Mouse (Mus musculus): ENCODE results near the gene Med22. TPM values are rescaled to one million over a fixed set of nuclear protein-coding genes. Genes with fewer than 3 reads are reported as not detected.

Gene Med22
- polyA plus RNA-seq, 1 experiment: 44.1 TPM

- Histone ChIP-seq H3K27ac (ENCODE audit: insufficient read depth, low read length) (no peak overlapping the region), H3K4me3 (ENCODE audit: insufficient read depth, low read length) (no peak overlapping the region), H3K4me1 (ENCODE audit: control insufficient read depth, insufficient read depth, low read length) (no peaks in the 10 kb centered on the region)
- TF ChIP-seq POLR2A (IDR thresholded peaks at IDR 0.05; ENCODE audit: extremely low read depth, insufficient read depth, low read length) (no peak), CTCF (IDR thresholded peaks at IDR 0.05; ENCODE audit: extremely low read depth, insufficient read depth, low read length) (no peak)
These were observed 31.1 kb upstream of the Med22 start for GRCm38 (mm10) chr2:26941539-26941938.

- Histone ChIP-seq H3K4me3 (ENCODE audit: insufficient read depth, low read length) (no peak overlapping the region), H3K4me1 (ENCODE audit: control insufficient read depth, insufficient read depth, low read length) (0 out of 2 replicates have a peak, but pooled peaks cover 2% of the 10 kb centered on the region), H3K27ac (ENCODE audit: insufficient read depth, low read length) (no peak overlapping the region)
- no peak for TF ChIP-seq CTCF (IDR thresholded peaks at IDR 0.05; ENCODE audit: extremely low read depth, insufficient read depth, low read length)
- TF ChIP-seq POLR2A (IDR thresholded peaks at IDR 0.05; ENCODE audit: extremely low read depth, insufficient read depth, low read length): no peak
These were observed 25.9 kb upstream of the Med22 start for GRCm38 (mm10) chr2:26936425-26936824.

GRCm38 (mm10) chr2:26935286-26935685, 24.8 kb upstream of the Med22 start:
- no peak overlapping the region for H3K27ac ChIP-seq (ENCODE audit: insufficient read depth, low read length)
- H3K4me3 ChIP-seq (ENCODE audit: insufficient read depth, low read length): no peak overlapping the region
- TF ChIP-seq POLR2A (IDR thresholded peaks at IDR 0.05; ENCODE audit: extremely low read depth, insufficient read depth, low read length) (no peak), CTCF (IDR thresholded peaks at IDR 0.05; ENCODE audit: extremely low read depth, insufficient read depth, low read length) (no peak)
- H3K4me1 ChIP-seq (ENCODE audit: control insufficient read depth, insufficient read depth, low read length): 0 out of 2 replicates have a peak, but pooled peaks cover 2% of the 10 kb centered on the region

DNA sequence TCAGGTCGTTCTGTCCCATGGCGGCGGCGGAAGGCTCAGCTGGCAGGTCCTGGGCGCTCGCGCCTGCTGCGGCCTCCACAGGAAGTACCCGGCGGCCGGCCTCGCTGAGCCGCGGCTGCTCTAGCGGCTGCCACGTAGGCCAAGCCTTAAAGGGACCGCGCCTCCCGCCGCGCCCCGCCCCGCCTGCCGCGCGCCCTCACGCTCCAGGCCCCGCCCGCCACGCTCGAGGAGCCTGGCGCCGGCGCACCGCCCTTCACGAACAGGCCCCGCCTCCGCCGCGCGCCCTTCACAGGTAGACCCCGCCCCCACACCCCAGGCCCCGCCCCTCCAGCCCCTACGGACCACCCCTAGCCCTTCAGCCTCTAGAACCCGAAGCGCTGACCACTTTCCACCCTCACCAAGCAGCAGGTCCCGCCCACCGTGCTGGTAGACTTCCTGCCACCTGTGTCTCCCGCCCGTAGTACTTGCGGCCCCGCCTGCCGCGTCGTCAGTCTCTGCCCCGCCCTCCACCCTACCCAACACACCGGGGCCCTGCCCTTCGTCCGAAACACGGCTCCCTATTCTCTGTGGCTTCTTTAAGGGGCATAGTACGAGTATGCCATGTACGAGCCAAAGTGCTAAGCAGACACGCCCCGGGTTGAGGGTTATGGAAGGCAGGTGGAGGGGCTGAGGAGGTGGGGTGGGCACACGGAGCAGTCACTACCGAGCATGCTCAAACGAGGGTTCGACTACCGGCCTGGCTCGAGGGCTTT, 23.0 kb upstream of the Med22 start, which contains the start of the genes Surf4 and Stkld1:
Gene Surf4 (minus strand): TSS at position 625 of the 752 bp plus-strand sequence.
Gene Stkld1 (plus strand): TSS at position 744 of the 752 bp plus-strand sequence.
- TF ChIP-seq POLR2A (IDR thresholded peaks at IDR 0.05; ENCODE audit: extremely low read depth, insufficient read depth, low read length) (peak; percentile 50; the same call in 1 of the 2 replicates), CTCF (IDR thresholded peaks at IDR 0.05; ENCODE audit: extremely low read depth, insufficient read depth, low read length) (no peak)
- H3K27ac ChIP-seq (ENCODE audit: insufficient read depth, low read length): no peak within 1 kb of the TSS
- 0 out of 2 replicates have a peak, but pooled peaks cover 2% of the 10 kb centered on the region for H3K4me1 ChIP-seq (ENCODE audit: control insufficient read depth, insufficient read depth, low read length)

DNA sequence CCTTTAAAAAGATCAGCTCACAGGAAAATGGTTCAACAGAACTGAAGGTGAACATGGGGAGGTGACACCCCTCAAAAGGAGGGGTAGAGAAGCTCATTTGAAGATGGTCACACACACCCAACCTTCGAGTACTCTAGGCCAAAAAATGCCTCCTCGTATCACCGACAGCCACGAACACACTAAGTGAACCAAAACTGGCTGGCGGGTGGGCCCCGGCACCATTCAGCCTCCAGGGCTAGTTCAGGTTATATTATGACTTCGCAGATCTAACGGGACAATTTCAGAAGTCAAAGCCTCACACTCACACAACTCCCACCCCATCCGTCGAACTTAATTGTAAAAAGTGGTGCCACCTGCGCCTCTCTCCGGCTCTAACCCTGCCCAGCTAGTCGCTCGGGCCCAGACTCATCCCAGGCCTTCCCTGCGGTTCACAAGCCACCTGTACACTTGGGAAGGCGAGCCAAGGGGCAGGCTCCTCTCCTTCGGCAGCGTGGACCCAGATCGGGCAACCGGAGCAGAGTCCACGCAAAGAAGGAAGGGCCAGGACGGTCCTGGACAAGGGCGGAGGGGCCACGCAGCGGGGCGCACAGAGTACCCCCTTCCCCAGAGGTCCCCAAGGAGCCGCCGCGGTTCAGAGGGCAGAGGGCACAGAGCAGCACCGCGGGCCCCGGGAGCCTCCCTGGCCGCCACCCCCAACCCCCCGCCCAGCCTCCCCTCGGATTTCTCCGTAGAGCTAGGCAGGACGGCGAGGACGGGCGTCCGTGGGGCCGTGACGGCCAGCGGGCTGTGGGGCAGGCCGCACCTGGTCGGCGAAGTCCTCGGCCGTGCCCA, 22.2 kb upstream of the Med22 start:
- TF ChIP-seq CTCF (IDR thresholded peaks at IDR 0.05; ENCODE audit: extremely low read depth, insufficient read depth, low read length) (no peak), POLR2A (IDR thresholded peaks at IDR 0.05; ENCODE audit: extremely low read depth, insufficient read depth, low read length) (no peak)
- H3K4me3 ChIP-seq (ENCODE audit: insufficient read depth, low read length): peak overlapping the region; percentile 51
- 0 out of 2 replicates have a peak, but pooled peaks cover 2% of the 10 kb centered on the region for H3K4me1 ChIP-seq (ENCODE audit: control insufficient read depth, insufficient read depth, low read length)
- no peak overlapping the region for H3K27ac ChIP-seq (ENCODE audit: insufficient read depth, low read length)

More for the DNA sequence above, 23.0 kb upstream of the Med22 start, which contains the start of the genes Surf4 and Stkld1:
- H3K4me3 ChIP-seq (ENCODE audit: insufficient read depth, low read length): peak within 1 kb of the TSS; percentile 51

GRCm38 (mm10) chr2:26930390-26930789, 19.9 kb upstream of the Med22 start:
- H3K27ac ChIP-seq (ENCODE audit: insufficient read depth, low read length): no peak overlapping the region
- H3K4me1 ChIP-seq (ENCODE audit: control insufficient read depth, insufficient read depth, low read length): 0 out of 2 replicates have a peak, but pooled peaks cover 2% of the 10 kb centered on the region
- no peak overlapping the region for H3K4me3 ChIP-seq (ENCODE audit: insufficient read depth, low read length)
- TF ChIP-seq POLR2A (IDR thresholded peaks at IDR 0.05; ENCODE audit: extremely low read depth, insufficient read depth, low read length): no peak
- peak; percentile 72 for TF ChIP-seq CTCF (IDR thresholded peaks at IDR 0.05; ENCODE audit: extremely low read depth, insufficient read depth, low read length)

DNA sequence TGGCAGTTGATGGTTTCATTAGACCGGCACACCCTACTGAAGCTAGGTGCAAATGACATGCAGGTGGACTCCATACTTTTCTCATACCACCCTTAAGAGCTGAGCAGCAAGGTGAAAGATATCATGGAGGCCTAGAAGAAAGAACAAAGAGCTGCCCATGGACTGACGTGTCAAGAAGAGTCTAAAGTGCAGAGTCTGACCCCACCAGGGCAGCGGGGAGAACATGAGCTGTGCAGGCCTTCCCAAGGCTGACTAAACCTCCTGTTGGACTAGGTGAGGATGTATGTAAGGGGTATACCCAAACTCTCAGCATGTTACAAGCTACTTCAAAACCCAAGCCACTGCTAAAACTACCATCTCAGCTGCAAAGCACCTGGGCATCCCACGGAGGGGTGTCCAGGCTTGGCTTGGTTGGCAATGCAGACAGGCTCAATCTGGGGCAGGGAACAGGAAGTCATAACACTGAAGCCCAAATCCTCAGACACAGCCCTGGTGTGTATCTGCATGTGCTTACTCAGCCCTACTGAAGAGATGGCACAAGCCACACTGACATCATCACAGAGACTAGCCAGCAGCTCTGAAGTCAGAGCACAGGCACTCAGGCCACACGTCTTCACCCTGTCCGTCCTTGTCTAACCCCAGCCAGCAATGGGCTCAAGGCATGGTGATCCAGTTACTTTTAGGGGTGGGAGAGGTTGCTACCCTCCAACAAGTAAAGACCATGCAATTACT, 17.4 kb upstream of the Med22 start:
- Histone ChIP-seq H3K4me3 (ENCODE audit: insufficient read depth, low read length) (no peak overlapping the region), H3K4me1 (ENCODE audit: control insufficient read depth, insufficient read depth, low read length) (0 out of 2 replicates have a peak, but pooled peaks cover 2% of the 10 kb centered on the region), H3K27ac (ENCODE audit: insufficient read depth, low read length) (no peak overlapping the region)
- TF ChIP-seq POLR2A (IDR thresholded peaks at IDR 0.05; ENCODE audit: extremely low read depth, insufficient read depth, low read length) (no peak), CTCF (IDR thresholded peaks at IDR 0.05; ENCODE audit: extremely low read depth, insufficient read depth, low read length) (no peak)

DNA sequence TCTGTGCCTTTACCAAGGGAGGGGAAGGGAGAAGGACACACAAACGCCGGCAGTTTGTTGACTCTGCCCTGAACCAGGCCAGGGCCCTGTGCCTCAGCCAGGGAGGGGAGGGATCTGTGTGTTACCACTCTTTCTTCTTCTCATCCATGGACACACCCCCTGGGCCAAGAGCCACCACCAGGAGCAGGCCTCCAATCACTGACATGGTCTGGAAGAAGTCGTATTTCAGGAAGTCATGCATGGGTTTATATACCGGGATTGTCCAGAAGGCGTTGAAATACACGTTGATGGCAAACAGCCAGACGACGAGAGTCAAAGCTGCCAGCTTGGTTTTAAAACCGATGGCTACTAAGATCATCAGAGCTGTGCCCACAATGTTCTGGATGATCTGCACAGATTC, 11.3 kb upstream of the Med22 start:
- Histone ChIP-seq H3K4me1 (ENCODE audit: control insufficient read depth, insufficient read depth, low read length) (peaks cover 9% of the 10 kb centered on the region), H3K27ac (ENCODE audit: insufficient read depth, low read length) (no peak overlapping the region), H3K4me3 (ENCODE audit: insufficient read depth, low read length) (no peak overlapping the region)
- TF ChIP-seq CTCF (IDR thresholded peaks at IDR 0.05; ENCODE audit: extremely low read depth, insufficient read depth, low read length) (no peak), POLR2A (IDR thresholded peaks at IDR 0.05; ENCODE audit: extremely low read depth, insufficient read depth, low read length) (no peak)

Measured in cortical plate, adult 2 months (tissue).